Mouse (Mus musculus) limb, embryonic 11.5 days (tissue): ENCODE results near the gene Ift52. TPM values are rescaled to one million over a fixed set of nuclear protein-coding genes. Genes with fewer than 3 reads are reported as not detected.

ENCODE experiments used
- ATAC-seq: fragments of 200-750 bp; cut with Nextera tagmentation; 2 replicates; pipeline ENCODE4 v1.8.0; 2017; ENCODE audit warnings: low read depth; ENCODE audit not compliant: insufficient number of reproducible peaks, low FRiP score, low TSS enrichment
- DNase-seq: peaks from one replicate; pipeline ENCODE4 v3.0.0-alpha.2; 2015; ENCODE audit warnings: low spot score
- H3K27ac ChIP-seq: fragments of 300-500 bp; sonication (generic); replicated peaks from 2 replicates; pipeline ENCODE4 v1.5.1; 2014; ENCODE audit warnings: low read depth, mild to moderate bottlenecking, low read length
- H3K27me3 ChIP-seq: fragments of 300-500 bp; sonication (generic); 2 replicates; pipeline ENCODE4 v1.6.1; 2014; ENCODE audit warnings: mild to moderate bottlenecking, low read length, mixed read lengths; ENCODE audit not compliant: control insufficient read depth, insufficient read depth
- H3K36me3 ChIP-seq: fragments of 300-500 bp; sonication (generic); 2 replicates; pipeline ENCODE4 v1.6.1; 2014; ENCODE audit warnings: mild to moderate bottlenecking, low read length, moderate library complexity, mixed read lengths; ENCODE audit not compliant: control insufficient read depth, insufficient read depth
- H3K4me1 ChIP-seq: fragments of 300-500 bp; sonication (generic); 2 replicates; pipeline ENCODE4 v1.6.1; 2014; ENCODE audit warnings: low read length, mixed read lengths; ENCODE audit not compliant: control insufficient read depth, insufficient read depth
- H3K4me2 ChIP-seq: fragments of 300-500 bp; sonication (generic); 2 replicates; pipeline ENCODE4 v1.6.1; 2014; ENCODE audit warnings: low read depth, mild to moderate bottlenecking, moderate library complexity; ENCODE audit not compliant: severe bottlenecking
- H3K4me3 ChIP-seq: fragments of 300-500 bp; sonication (generic); 2 replicates; pipeline ENCODE4 v1.5.1; 2014; ENCODE audit warnings: low read depth, low read length
- H3K9ac ChIP-seq: fragments of 300-500 bp; sonication (generic); 2 replicates; pipeline ENCODE4 v1.6.1; 2014; ENCODE audit warnings: mild to moderate bottlenecking, low read length
- H3K9me3 ChIP-seq: fragments of 300-500 bp; sonication (generic); 2 replicates; pipeline ENCODE4 v1.6.1; 2016; ENCODE audit warnings: low read length; ENCODE audit not compliant: control insufficient read depth
- WGBS: fragments of 180-500 bp; shearing (Covaris S2); extraction: QIAGEN DNeasy Blood & Tissue Kit; methylation state at CpG from one replicate; pipeline ENCODE4 v1.1.7; 2014; 5-methylcytosine and 5-hydroxymethylcytosine counted together
- polyA plus RNA-seq: library from polyadenylated mRNA; unstranded; fragments of >200 nt; fragmentation: Nextera tagmentation; extraction: Ambion mirVana; gene quantifications from 2 replicates; pipeline ENCODE4 v1.2.1, GENCODE M21; 2014

Ift52 gene
- polyA plus RNA-seq, 1 experiment from 2014 or later, result 55.8 TPM

GRCm38 (mm10) chr2:163039940-163040339, 22.8 kb downstream of the Ift52 start:
- 90% methylated on average over 7 of the region's 7 CpGs for WGBS
- no peak overlapping the region for H3K27ac ChIP-seq
- DNase-seq, result no peak
- no peak overlapping the region for H3K4me2 ChIP-seq
- H3K27me3 ChIP-seq, result no peaks in the 10 kb centered on the region
- ATAC-seq, result no peak
- H3K4me3 ChIP-seq, result no peak overlapping the region
- H3K4me1 ChIP-seq, result no peaks in the 10 kb centered on the region
- no peak overlapping the region for H3K9ac ChIP-seq
- H3K36me3 ChIP-seq, result peaks cover 16% of the 10 kb centered on the region
- H3K9me3 ChIP-seq, result no peaks in the 10 kb centered on the region

GRCm38 (mm10) chr2:163048125-163048524, 31.0 kb downstream of the Ift52 start:
- H3K36me3 ChIP-seq, result peaks cover 7% of the 10 kb centered on the region
- H3K4me2 ChIP-seq, result 0 out of 2 replicates have a peak overlapping the region, but pooled peaks have one; percentile 12
- H3K4me3 ChIP-seq, result no peak overlapping the region
- DNase-seq (peak; percentile 74), ATAC-seq (no peak)
- no peak overlapping the region for H3K27ac ChIP-seq
- H3K27me3 ChIP-seq, result no peaks in the 10 kb centered on the region
- 5% methylated on average over 10 of the region's 10 CpGs for WGBS
- no peak overlapping the region for H3K9ac ChIP-seq
- no peaks in the 10 kb centered on the region for H3K4me1 ChIP-seq
- H3K9me3 ChIP-seq, result no peaks in the 10 kb centered on the region

- H3K4me3 ChIP-seq, result no peak overlapping the region
- no peaks in the 10 kb centered on the region for H3K4me1 ChIP-seq
- DNase-seq (no peak), ATAC-seq (no peak)
- no peak overlapping the region for H3K9ac ChIP-seq
- H3K36me3 ChIP-seq, result peaks cover 5% of the 10 kb centered on the region
- no peaks in the 10 kb centered on the region for H3K27me3 ChIP-seq
- 90% methylated on average over 2 of the region's 2 CpGs for WGBS
- no peak overlapping the region for H3K27ac ChIP-seq
- H3K4me2 ChIP-seq, result no peak overlapping the region
- H3K9me3 ChIP-seq, result no peaks in the 10 kb centered on the region
Observed at GRCm38 (mm10) chr2:163049116-163049515, 32.0 kb downstream of the Ift52 start.

GRCm38 (mm10) chr2:163051691-163052090, 34.5 kb downstream of the Ift52 start:
- no peaks in the 10 kb centered on the region for H3K27me3 ChIP-seq
- H3K4me1 ChIP-seq, result peaks cover 8% of the 10 kb centered on the region
- 78% methylated on average over 1 of the region's 1 CpGs for WGBS
- no peak for ATAC-seq
- no peak overlapping the region for H3K9ac ChIP-seq
- no peak overlapping the region for H3K4me2 ChIP-seq
- peaks cover 4% of the 10 kb centered on the region for H3K36me3 ChIP-seq
- no peak for DNase-seq
- H3K4me3 ChIP-seq, result no peak overlapping the region
- no peak overlapping the region for H3K27ac ChIP-seq
- no peaks in the 10 kb centered on the region for H3K9me3 ChIP-seq

- WGBS, result 47% methylated on average over 4 of the region's 4 CpGs
- no peaks in the 10 kb centered on the region for H3K27me3 ChIP-seq
- no peak overlapping the region for H3K9ac ChIP-seq
Observed at GRCm38 (mm10) chr2:163052101-163052500, 34.9 kb downstream of the Ift52 start.

GRCm38 (mm10) chr2:163052826-163053225, 35.7 kb downstream of the Ift52 start:
- DNase-seq, result no peak
- WGBS, result 76% methylated on average over 4 of the region's 4 CpGs

More at GRCm38 (mm10) chr2:163052101-163052500, 34.9 kb downstream of the Ift52 start:
- ATAC-seq, result no peak
- peaks cover 2% of the 10 kb centered on the region for H3K36me3 ChIP-seq
- H3K9me3 ChIP-seq, result no peaks in the 10 kb centered on the region
- no peak overlapping the region for H3K4me3 ChIP-seq
- H3K4me1 ChIP-seq, result peaks cover 8% of the 10 kb centered on the region
- no peak for DNase-seq
- no peak overlapping the region for H3K27ac ChIP-seq
- H3K4me2 ChIP-seq, result no peak overlapping the region

GRCm38 (mm10) chr2:163054335-163054840, 37.2 kb downstream of the Ift52 start, which contains the start of gene Mybl2:
Mybl2 (plus strand) TSS chr2:163054687.
- DNase-seq (peak; percentile 93), ATAC-seq (peak; percentile 99)
- H3K4me1 ChIP-seq, result peaks cover 8% of the 10 kb centered on the region
- peak within 1 kb of the TSS; percentile 79 for H3K4me3 ChIP-seq
- H3K27me3 ChIP-seq, result no peaks in the 10 kb centered on the region
- H3K4me2 ChIP-seq, result peak within 1 kb of the TSS; percentile 91
- under 1% methylated on average over 48 of the region's 48 CpGs for WGBS
- H3K27ac ChIP-seq, result peak within 1 kb of the TSS; percentile 61; the same call in 1 of the 2 replicates
- H3K9me3 ChIP-seq, result no peaks in the 10 kb centered on the region
- peak within 1 kb of the TSS; percentile 72 for H3K9ac ChIP-seq
- no peaks in the 10 kb centered on the region for H3K36me3 ChIP-seq

More at GRCm38 (mm10) chr2:163052826-163053225, 35.7 kb downstream of the Ift52 start:
- no peak overlapping the region for H3K9ac ChIP-seq
- H3K36me3 ChIP-seq, result no peaks in the 10 kb centered on the region
- no peaks in the 10 kb centered on the region for H3K27me3 ChIP-seq
- no peak overlapping the region for H3K4me3 ChIP-seq
- H3K27ac ChIP-seq, result no peak overlapping the region
- H3K4me2 ChIP-seq, result no peak overlapping the region
- peaks cover 8% of the 10 kb centered on the region for H3K4me1 ChIP-seq
- no peaks in the 10 kb centered on the region for H3K9me3 ChIP-seq
- ATAC-seq, result no peak

GRCm38 (mm10) chr2:163054891-163055494, 37.8 kb downstream of the Ift52 start:
- Histone ChIP-seq H3K4me3 (peak overlapping the region; percentile 79), H3K9ac (peak overlapping the region; percentile 72), H3K27ac (peak overlapping the region; percentile 61; the same call in 1 of the 2 replicates), H3K36me3 (no peaks in the 10 kb centered on the region), H3K4me2 (peak overlapping the region; percentile 91), H3K4me1 (peaks cover 8% of the 10 kb centered on the region), H3K9me3 (no peaks in the 10 kb centered on the region), H3K27me3 (no peaks in the 10 kb centered on the region)
- ATAC-seq, result peak; percentile 46; the same call in 1 of the 2 replicates
- 0% methylated on average over 35 of the region's 38 CpGs for WGBS
- DNase-seq, result peak; percentile 63
